Mouse (Mus musculus): ENCODE results near the gene Naip5.
"Not testable (repeated sequence)": the region's sequence is repeated elsewhere in the genome, so short reads cannot be mapped to it uniquely, and the experiment has no call there.

The Naip5 gene

DNA sequence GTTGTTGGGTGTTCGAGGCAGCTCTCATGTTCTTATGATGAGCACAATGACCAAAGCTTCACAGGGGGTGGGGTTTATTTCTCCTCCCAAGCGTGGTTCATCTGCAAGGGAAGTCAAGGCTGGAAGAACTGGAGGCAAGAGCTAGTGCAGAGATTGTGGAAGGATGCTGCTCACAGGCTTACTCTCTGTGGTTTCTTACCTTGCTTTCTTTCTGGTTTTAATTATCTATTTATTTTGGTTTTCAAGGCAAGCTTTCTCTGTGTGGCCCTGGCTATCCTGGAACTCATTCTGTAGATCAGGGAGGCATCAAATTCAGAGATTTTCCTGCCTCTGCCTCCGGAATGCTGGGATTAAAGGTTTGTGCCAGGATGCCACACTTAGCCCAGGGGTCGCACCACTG lies at the start of gene Naip5:
TSS of gene Naip5 (minus strand) at position 101 of the 400 bp plus-strand sequence.
- not testable (repeated sequence) for DNase-seq (ENCODE audit: low read depth)

DNA sequence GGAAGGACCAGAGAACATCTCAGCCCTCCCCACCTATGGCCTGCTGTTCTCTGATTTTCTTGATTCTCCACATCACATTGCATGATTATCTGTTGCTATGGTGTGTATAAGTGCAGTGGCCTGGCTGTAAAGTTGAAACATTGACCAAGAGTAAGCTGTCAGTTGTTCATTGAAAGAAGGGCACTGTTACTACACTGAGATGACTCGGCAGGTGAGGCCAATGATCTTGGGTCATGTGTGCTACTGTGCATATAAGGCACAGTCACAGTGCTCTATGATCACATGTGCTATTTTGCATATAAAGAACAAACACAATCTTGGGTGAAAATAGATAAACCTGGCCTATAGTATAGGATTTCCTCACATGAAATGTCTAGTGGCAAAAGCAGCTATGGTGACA lies 38.5 kb upstream of the Naip5 start:
- no peak for DNase-seq (ENCODE audit: low read depth)

DNA sequence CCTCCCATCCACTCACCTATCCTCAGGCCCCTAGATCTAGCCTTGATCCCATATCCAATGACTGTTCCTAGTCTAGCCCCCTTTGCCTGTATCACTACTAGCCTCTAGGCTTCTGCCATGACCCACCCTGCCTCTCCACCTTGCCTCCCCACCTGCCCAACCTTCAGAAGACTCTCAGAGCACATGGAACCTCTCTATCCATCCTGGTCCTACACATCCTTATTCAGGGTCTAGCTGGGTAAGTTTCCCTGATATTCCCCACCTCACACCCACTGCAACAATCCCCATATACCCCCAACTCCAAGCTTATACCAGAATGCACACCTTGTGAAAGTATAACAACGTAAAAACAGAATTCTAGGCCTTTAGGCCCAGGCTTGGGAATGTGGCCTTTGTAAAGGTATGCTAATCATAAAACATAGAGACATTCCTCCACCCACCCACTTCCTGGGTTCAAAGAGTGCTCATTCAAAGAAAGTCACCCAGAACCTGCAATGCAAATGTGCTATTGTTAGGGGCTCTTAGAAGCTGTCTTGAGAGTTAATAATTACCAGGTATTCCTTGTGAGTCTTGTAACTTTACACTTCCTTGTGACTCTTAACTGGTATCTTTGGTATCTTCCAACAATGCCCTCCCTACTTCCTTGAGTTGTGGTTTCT lies 25.5 kb upstream of the Naip5 start:
- DNase-seq (ENCODE audit: low read depth), result not testable (repeated sequence)

DNA sequence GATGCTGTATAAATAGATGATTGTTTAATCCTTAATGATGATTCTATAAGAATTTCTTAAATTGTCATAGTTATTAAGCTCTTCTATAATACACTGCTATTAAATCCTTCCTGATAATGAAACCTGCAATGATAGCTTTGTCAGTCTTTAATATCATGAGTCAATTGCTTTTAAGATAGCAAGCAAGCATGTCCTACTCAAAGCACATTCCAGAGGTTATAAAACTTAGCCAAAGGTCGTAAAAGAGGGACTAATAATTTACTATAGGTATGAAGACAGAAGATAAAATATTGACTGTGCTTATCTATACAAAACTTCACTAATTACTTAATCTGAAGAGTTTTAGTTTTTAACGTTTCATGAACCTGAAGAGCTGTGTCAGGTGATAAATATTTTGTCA lies 10.9 kb upstream of the Naip5 start:
- DNase-seq (ENCODE audit: low read depth), result not testable (repeated sequence)

DNA sequence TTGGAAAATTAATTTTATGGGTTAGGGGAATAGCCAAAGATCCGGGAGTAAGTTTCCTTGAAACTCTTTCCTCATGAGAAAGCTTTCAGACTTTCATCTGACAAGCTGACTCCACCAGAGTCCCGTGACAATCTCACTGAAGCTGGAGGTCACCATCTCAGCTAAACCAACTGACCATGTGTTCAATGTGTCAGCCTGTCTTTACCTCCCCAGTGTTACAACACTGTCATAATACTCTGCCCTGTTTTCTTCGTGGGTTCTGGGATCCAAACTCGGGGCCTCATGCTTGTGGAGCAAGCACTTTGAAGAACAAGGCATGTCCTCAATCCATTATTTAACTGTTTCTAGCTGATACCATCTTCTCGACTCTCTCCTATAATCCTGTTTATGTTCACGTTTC lies 9.8 kb upstream of the Naip5 start:
- not testable (repeated sequence) for DNase-seq (ENCODE audit: low read depth)

DNA sequence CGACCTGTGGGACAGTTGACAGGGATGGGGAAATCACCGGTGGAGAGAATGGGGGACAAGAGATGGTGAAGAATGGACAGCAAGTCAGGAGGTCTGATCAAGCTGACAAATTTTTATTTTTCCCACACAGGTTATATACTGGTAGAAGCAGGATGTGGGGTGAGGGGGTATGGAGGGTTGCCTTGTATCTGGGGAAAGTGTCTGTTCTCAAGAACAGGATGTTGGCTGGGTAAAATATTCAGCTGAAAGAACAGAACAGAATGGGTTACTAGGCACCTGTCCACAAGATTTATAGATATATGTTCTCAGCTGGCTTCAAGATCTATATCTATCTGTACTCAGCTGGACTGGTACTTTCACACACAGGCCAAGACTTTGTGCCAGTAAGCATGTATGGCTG lies 5.8 kb upstream of the Naip5 start:
- DNase-seq (ENCODE audit: low read depth), result not testable (repeated sequence)

DNA sequence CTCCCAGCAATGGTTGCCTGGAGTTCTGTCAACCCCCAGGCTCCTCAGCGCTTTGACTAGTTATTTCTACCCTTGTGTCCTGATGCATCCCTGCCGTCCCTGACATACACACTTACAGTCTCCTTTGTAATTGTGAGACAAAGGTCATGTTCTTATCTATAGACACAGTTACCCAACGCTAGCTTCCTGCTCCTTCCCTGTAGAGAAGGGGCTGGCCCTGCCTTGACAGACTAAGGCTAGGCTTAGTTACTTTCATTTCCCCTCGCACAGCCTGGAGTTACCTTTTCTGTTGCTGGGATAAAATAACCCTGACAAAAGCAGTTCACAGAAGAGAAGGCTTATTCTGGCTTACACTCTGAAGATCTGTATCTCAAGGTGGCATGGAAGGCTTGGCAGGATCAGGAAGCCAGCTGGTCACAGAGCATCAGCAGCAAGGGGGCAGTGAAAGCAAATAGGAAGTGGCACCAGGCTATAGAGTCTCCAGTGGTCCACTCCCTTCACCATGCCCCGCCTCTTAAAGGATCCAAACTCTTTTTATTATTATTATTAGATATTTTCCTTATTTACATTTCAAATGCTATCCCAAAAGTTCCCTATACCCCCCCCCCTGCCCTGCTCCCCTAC lies 885 bp upstream of the Naip5 start:
- peak; percentile 84 for DNase-seq (ENCODE audit: low read depth)

DNA sequence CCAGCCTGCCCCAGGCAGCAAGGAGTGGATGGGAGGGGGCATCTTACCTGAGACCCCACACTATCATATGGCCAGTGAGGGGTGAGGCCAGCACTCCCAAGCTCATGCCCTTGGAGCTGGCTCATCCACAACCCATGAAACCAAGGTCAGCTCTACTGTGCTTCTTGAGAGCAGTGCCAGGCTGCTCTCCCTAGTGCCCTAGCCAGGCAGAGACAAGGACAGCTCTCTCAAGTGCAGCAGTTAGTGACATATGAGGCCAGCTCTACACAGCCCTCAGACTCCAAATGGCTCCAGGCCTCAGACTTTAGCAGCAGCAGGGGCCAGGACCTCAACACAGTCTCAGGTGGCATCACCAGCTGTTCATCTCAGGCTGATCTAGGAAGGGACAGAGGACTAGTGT lies 2.4 kb downstream of the Naip5 start:
- no peak for DNase-seq (ENCODE audit: low read depth)

DNA sequence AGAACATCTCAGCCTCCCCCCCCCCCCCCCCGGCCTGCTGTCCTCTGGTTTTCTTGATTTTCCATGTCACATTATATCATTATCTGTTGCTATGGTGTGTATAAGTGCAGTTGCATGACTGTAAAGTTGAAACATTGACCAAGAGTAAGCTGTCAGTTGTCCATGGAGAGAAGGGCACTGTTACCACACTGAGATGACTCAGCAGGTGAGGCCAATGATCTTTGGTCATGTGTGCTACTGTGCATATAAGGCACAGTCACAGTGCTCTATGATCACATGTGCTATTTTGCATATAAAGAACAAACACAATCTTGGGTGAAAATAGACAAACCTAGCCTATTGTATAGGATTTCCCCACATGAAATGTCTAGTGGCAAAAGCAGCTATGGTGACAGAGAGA lies 32.4 kb downstream of the Naip5 start:
- peak; percentile 46 for DNase-seq (ENCODE audit: low read depth)

DNA sequence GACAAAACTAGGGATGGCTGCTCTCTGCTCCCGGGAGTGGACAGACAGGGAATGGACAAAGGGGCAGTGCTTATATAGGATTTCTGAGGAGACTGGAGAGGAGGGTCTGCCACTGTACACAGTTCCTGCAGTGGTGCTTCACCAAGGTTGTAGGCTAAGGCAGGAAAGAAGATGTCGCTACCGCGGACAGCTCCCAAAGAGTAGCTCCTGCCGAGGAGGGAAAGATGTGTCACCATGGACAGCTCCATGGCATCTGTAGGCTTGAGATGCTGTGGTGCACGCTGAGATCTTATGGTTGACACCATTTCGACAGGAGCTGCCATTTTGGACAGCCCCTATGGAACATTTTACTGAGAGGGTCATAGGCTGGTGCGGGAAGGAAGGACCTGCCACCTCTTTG lies 35.6 kb downstream of the Naip5 start:
- DNase-seq (ENCODE audit: low read depth), result peak; percentile 84

DNA sequence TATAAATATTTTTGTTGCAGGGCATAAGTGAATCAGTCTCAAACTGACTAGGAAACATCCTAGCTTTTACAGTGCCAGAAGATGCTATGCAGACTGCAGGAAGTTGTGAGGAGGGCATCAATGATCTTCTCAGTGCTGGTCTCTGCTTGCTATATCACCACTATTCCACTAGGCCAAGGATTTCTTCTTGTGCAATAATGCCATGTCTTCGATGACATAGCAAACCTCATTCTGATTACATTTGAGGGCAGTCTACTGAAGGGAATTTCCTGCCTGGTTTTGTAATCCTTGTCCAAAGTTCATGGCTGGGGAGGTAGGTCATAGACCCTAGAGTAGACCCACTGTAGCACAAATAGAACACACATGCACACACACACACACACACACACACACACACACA lies 42.8 kb downstream of the Naip5 start:
- DNase-seq (ENCODE audit: low read depth), result peak; percentile 82

DNA sequence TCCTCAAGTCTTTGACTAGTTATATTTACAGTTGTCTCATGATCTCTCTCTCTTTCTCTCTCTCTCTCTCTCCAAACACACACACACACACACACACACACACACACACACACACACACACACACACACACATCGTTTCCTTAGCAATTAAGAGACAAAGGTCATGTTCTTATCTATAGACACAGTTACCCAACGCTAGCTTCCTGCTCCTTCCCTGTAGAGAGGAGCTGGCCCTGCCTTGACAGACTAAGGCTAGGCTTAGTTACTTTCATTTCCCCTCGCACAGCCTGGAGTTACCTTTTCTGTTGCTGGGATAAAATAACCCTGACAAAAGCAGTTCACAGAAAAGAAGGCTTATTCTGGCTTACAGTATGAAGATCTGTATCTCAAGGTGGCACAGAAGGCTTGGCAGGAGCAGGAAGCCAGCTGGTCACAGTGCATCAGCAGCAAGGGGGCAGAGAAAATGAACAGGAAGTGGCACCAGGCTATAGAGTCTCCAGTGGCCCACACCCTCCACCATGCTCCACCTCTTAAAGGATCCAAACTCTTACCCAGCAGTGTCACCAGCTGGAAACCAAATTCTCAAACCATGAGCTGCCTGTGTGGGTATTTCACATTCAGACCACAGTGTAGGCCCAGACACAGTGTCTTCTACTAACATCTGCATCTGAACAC lies 44.3 kb downstream of the Naip5 start, which contains the start of gene Naip2:
TSS of gene Naip2 (minus strand) at position 434 of the 675 bp plus-strand sequence.
- DNase-seq (ENCODE audit: low read depth), result peak; percentile 93

DNA sequence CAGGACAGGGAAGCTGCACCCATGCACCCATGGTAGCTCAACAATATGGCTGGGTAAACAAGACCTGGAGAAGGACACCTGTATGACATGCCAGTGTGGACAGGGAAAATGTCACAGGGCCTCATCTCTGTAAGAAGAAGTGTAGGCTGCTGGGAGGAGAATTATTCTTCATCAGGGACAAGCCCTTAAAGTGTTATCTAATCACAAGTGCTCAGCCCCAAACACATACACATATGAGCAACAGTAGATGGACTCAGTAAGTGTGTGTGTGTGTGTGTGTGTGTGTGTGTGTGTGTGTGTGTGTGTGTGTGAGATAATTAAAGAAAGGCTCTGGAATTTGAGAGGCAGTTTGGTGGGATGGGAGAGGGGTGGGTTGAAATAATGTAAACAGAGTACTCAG lies 45.3 kb downstream of the Naip5 start:
- no peak for DNase-seq (ENCODE audit: low read depth)

DNA sequence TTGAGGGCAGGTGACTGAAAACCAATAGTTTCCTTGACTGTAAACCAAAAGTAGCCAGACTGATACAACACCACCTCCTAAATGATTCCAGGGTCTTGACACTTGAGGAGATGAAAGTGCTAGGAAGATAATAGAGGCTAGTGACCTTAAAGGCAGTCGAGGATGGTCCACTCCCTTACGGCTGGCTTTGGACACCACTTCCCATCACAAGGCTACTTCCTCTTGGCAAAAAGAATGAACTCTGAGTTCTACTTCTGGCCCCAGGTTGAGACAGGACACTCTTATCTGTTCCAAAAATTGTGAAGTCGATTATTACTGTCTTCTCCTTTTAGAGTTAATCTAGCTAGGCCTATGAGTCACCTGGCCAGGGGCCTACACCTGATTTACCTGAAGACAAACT lies 50.7 kb downstream of the Naip5 start:
- DNase-seq (ENCODE audit: low read depth), result no peak

DNA sequence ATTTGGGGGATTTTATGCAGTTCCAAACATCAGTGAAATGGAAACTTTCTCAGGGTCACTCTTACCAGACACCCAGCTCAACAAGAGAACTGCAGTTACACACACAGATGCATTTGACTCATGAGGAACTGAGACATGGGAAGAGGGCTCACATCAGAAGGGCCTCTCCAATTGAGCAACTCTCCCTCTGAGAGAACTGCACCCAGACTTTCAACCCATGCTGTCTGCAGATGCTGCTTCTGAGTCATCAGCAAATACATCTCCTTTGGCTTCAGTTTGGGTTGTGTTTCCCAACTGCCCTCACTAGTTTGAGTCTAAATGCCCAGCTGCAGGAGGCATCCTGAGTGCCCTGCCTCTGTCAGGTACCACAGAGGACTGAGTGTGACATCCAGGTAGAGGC lies 63.0 kb downstream of the Naip5 start:
- peak; percentile 86 for DNase-seq (ENCODE audit: low read depth)

DNA sequence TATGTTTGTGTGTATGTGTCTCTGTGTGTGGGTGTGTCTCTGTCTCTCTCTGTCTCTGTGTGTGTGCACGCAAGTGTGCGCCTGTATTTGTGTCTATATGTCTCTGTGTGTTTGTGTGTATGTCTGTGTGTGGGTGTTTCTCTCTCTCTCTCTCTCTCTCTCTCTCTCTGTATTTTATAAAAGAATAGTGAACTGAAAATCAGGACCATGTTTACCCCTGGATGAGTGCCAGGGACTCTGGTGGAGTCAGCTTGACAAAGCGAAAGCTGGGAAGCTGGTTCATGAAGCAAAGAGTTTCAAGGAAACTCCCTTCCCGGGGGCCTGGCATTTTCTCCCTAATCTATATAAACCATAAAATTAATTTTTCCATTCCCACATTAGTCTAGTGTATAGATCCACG lies 71.8 kb downstream of the Naip5 start:
- DNase-seq (ENCODE audit: low read depth), result not testable (repeated sequence)

DNA sequence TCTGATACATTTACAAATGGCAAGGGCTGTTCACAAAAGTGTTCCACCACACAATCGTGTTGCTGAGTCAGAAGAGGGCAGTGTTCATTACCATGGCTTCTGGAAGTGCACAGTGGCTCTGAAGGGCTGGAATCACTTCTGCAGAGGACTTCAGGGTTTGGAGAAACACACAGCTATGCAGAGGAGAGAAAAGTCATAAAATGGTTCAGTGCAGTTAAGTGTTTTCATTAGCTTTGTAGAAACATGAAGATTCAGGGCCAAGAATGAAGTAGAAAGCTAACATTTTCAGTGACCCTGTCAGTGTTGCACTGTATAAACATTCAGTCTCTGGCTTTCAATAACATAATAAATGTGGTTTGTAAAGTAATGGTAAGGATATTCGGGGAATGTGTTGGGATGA lies 79.7 kb downstream of the Naip5 start:
- not testable (repeated sequence) for DNase-seq (ENCODE audit: low read depth)

DNA sequence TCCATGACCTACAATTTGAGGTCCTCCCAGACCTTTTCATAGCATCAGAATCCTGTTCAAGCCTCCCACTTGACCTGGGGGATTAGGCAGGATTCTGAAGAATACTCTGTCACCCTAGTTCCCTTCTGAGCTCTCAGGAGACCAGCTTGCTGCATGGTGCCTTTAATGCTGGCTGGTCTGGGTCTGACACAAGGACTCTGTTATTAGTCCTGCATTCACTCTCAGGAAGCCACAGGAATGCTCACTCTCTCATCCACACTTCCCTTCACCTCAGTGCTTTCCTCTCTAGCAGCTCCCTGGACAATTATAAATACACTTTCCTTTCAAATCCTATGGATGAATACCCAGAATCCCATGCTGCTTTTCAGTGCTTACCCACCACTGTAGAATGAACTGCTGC lies 83.7 kb downstream of the Naip5 start:
- DNase-seq (ENCODE audit: low read depth), result not testable (repeated sequence)

Measured in 416B (cell line).